Mouse (Mus musculus) adrenal gland, adult (tissue): Measurements from ENCODE around the gene Pla1a.

Source experiments
- DNase-seq, 2 experiments: peaks; one replicate each; pipeline ENCODE4 v3.0.0; 2022 to 2023; ENCODE audit warnings: low spot score in 1 of 2; ENCODE audit not compliant: inconsistent age in 2 of 2

Pla1a gene

GRCm38 (mm10) chr16:38369431-38369830 lies 63.5 kb downstream of the Pla1a start:
- no peak for DNase-seq

- DNase-seq, result no peak
These were observed 63.9 kb downstream of the Pla1a start for GRCm38 (mm10) chr16:38369000-38369399.

GRCm38 (mm10) chr16:38368336-38368735 lies 64.6 kb downstream of the Pla1a start:
- DNase-seq, result no peak

GRCm38 (mm10) chr16:38366231-38366630 lies 66.7 kb downstream of the Pla1a start:
- DNase-seq, result no peak

- no peak for DNase-seq
These were observed 67.6 kb downstream of the Pla1a start for GRCm38 (mm10) chr16:38365390-38365789.

- DNase-seq, result no peak
These were observed 69.3 kb downstream of the Pla1a start for GRCm38 (mm10) chr16:38363657-38364056.

GRCm38 (mm10) chr16:38363256-38363595 lies 69.7 kb downstream of the Pla1a start:
- no peak for DNase-seq

- no peak for DNase-seq
These were observed 70.3 kb downstream of the Pla1a start for GRCm38 (mm10) chr16:38362493-38363255.

- DNase-seq, result no peak
These were observed 71.0 kb downstream of the Pla1a start, which contains the start of gene Popdc2 for GRCm38 (mm10) chr16:38361933-38362332. Popdc2 (plus strand) TSS chr16:38362209.

GRCm38 (mm10) chr16:38360317-38360716 lies 72.6 kb downstream of the Pla1a start:
- no peak for DNase-seq

- no peak for DNase-seq
These were observed 73.1 kb downstream of the Pla1a start for GRCm38 (mm10) chr16:38359857-38360256.

- no peak for DNase-seq
These were observed 73.7 kb downstream of the Pla1a start for GRCm38 (mm10) chr16:38359241-38359640.

- no peak for DNase-seq
These were observed 74.6 kb downstream of the Pla1a start for GRCm38 (mm10) chr16:38358256-38358812.

GRCm38 (mm10) chr16:38354185-38354913 lies 78.6 kb downstream of the Pla1a start:
- no peak for DNase-seq

- DNase-seq, result no peak
These were observed 79.3 kb downstream of the Pla1a start for GRCm38 (mm10) chr16:38353642-38354041.

- no peak for DNase-seq
These were observed 80.1 kb downstream of the Pla1a start for GRCm38 (mm10) chr16:38352851-38353250.

- DNase-seq, result peak in 1 of 2 experiments; percentile 63
These were observed 80.9 kb downstream of the Pla1a start for GRCm38 (mm10) chr16:38352031-38352430.

- DNase-seq, result no peak
These were observed 82.0 kb downstream of the Pla1a start for GRCm38 (mm10) chr16:38350939-38351338.

GRCm38 (mm10) chr16:38350361-38350855 lies 82.5 kb downstream of the Pla1a start:
- peak in 1 of 2 experiments; percentile 19 for DNase-seq

- peak in 1 of 2 experiments; percentile 18 for DNase-seq
These were observed 83.1 kb downstream of the Pla1a start for GRCm38 (mm10) chr16:38349881-38350280.

- no peak for DNase-seq
These were observed 84.7 kb downstream of the Pla1a start for GRCm38 (mm10) chr16:38348217-38348761.
